Mouse (Mus musculus) embryo, embryonic 10 days (tissue): Measurements from ENCODE around the gene Krtap10-4.
"Not testable (repeated sequence)": the region's sequence is repeated elsewhere in the genome, so short reads cannot be mapped to it uniquely, and the experiment has no call there.

Experiments
- DNase-seq: peaks from one replicate; pipeline ENCODE4 v3.0.0-alpha.2; 2015; ENCODE audit warnings: low spot score

Krtap10-4 gene

DNA sequence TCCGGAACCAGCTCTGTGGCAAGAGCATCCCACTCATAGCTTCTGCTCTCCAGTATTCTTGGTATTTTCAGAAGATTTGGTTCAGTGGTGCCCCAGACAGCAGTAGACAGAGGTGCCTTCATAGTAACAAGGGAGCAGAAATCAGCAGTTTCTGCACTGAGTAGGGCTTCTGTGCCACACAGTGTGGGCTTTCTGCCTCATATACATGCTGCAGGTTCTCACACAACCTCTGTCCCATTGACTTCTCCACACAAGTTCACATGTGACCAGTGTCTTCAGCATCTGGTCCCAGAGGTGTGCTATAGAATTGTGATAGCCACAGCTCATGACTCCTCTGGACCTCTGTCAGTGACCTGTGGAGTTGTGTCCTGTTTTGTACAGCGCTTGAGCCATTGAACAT lies 38.3 kb downstream of the Krtap10-4 start:
- no peak for DNase-seq

GRCm38 (mm10) chr10:77787876-77788275 lies 39.0 kb downstream of the Krtap10-4 start, which contains the start of gene Gm7137:
Gene Gm7137 (minus strand): TSS chr10:77788200.
- not testable (repeated sequence) for DNase-seq

DNA sequence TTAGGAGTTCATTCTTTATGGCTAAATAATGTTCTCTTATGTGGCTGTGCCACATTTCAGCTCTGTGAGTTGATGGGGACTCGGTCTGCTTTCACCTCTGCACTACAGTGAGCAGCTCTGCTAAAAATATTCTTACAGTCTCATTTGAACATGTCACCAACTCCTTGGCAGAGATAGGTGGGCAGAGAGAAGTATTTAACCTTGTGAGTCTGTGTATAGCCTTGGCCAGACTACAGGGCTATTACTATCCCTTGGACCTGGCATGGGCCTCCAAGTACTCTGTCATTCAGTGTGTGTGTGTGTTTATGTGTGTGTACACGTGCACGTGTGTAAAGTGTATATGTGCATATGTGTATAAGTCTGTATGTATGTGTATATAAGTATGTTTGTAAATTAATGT lies 43.5 kb downstream of the Krtap10-4 start:
- not testable (repeated sequence) for DNase-seq

DNA sequence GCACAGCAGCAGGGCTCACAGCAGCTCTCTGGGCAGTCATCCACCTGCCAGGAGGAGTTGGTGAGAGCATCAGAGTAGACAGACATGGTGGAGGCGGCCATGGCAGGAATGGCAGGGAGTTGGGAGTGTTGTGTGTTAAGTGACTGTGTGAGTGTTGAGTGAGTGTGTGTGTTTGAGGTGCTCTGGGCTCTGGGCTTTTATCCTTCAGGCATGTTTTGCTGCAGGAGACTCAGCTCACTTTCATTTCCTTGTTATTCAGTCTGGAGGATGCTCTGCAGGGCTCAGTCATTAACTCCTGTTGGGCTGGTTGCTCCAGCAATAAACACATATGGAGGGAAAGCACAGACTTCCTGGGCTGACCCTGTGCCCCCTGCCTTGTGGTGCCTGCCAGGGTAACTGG lies 44.5 kb downstream of the Krtap10-4 start, which contains the start of gene Gm3250:
Gene Gm3250 (minus strand): TSS at position 101 of the 400 bp plus-strand sequence.
- not testable (repeated sequence) for DNase-seq

GRCm38 (mm10) chr10:77776844-77777243 lies 50.1 kb downstream of the Krtap10-4 start, which contains the start of gene Gm7138:
Gene Gm7138 (minus strand): TSS chr10:77776944.
- not testable (repeated sequence) for DNase-seq
